Mouse (Mus musculus) gastrocnemius, adult 2 months (tissue): ENCODE measurements around the gene Mall. TPM values are rescaled to one million over a fixed set of nuclear protein-coding genes. Genes with fewer than 3 reads are reported as not detected.

ENCODE experiments used
- DNase-seq: peaks from one replicate; pipeline ENCODE4 v3.0.0; 2022
- H3K27ac ChIP-seq: fragments of 200-600 bp; 2 replicates; pipeline ENCODE4 v1.8.1; 2022; ENCODE audit warnings: mild to moderate bottlenecking
- H3K4me3 ChIP-seq: fragments of 200-600 bp; 2 replicates; pipeline ENCODE4 v1.8.1; 2022; ENCODE audit warnings: mild to moderate bottlenecking, moderate library complexity
- CTCF ChIP-seq: fragments of 200-600 bp; IDR thresholded peaks from 2 replicates; pipeline ENCODE4 v1.8.1; 2022; ENCODE audit warnings: antibody characterized with exemption, mild to moderate bottlenecking, moderate library complexity
- intact Hi-C: fragments of 180-260 bp; cut with DNase I; formaldehyde crosslinking; loops from one replicate; pipeline ENCODE4 v1.15.1; 2025
- long read RNA-seq, 2 experiments: library from polyadenylated mRNA; stranded (forward); transcript quantifications; one replicate each; pipeline ENCODE4 v2.0.0; 2021
- total RNA-seq, 2 experiments: library from RNA; stranded (reverse); gene quantifications; 2 replicates each; pipeline ENCODE4 v1.2.3; 2021

Mall gene
- total RNA-seq, result 1 to 10 TPM; 1.6 to 3.8 TPM
- long read RNA-seq, experiment 1, transcript Mall-201 (4 exons, 2,006 nt), result major isoform, 5 of 6 reads
- long read RNA-seq, experiment 1, partial matches to known transcripts, result 0 of 6 reads
- long read RNA-seq, experiment 1, other reads (novel, unspliced or antisense), result 1 of 6 reads
- long read RNA-seq, experiment 2, partial matches to known transcripts, result 0 of 1 reads
- long read RNA-seq, experiment 2, other reads (novel, unspliced or antisense), result 0 of 1 reads

DNA sequence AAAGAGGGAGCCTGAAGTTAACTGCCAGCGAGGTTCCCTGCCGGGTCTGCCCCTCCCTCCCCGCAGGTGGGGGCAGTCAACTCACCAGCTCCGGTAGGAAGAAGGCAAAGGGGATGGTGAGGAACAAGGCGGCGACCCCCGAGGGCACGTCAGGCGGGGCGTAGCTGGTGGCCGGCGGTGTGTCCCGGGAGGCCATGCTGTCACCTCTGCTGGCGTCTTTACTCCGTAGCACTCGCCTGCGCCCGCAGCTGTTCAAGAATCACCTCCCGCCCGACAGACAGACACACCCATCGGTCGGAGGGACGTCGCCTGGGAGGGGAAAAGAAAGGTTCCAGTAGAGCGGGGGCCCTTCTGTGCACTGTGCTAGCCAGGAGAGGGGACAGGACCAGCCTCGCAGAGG lies at the start of gene Mall:
Gene Mall, minus strand, starts transcription at position 262 of the 400 bp plus-strand sequence.
- TF ChIP-seq CTCF, result no peak
- Histone ChIP-seq H3K27ac (peak within 1 kb of the TSS; percentile 80), H3K4me3 (peak within 1 kb of the TSS; percentile 72)
- peak; percentile 26 for DNase-seq
- intact Hi-C loops, result no loop called here

DNA sequence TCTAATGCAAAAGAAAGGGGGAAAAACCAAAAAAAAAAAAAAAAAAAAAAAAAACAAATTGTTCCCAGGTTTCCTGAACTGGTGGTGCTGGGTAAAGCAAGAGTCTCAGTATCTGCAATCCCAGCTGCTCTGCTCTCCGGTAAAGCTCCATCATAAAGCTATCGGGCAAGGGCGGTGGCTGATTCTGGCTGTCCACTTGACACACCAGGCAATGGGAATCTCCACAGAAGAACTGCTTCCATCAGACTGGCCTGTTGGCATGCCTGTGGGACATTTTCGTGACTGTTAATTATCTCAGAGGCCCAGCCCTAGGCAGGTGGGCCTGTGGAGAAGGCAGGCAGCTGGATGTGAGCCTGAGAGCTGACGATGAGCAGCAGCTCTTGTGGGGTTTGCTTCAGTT lies 48.7 kb upstream of the Mall start:
- no peak for TF ChIP-seq CTCF
- intact Hi-C loops, result no loop called here

DNA sequence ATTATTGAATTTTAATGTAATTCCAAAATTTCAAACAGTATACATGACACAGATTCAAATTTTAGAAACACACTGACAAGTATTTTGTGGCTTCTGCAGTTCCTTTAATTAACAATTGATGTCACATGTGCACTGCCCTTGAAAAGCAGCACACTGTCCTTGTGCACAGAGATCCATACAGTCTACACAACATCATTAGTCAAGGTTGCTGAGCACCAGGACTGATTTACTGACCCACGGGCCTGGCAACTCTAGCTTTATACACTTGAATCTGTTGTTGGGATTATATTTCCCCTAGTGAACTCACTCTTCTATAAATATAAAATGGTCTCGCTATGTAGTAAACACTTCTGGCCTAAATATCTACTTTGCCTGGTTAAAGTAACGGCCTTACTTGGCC lies 45.3 kb upstream of the Mall start:
- H3K27ac ChIP-seq, result peak overlapping the region; percentile 85
- TF ChIP-seq CTCF, result no peak
- peak; percentile 42 for DNase-seq
- intact Hi-C loops, result no loop called here
- H3K4me3 ChIP-seq, result no peak overlapping the region

More for the DNA sequence above, 48.7 kb upstream of the Mall start:
- Histone ChIP-seq H3K4me3 (no peak overlapping the region), H3K27ac (no peak overlapping the region)
- no peak for DNase-seq

DNA sequence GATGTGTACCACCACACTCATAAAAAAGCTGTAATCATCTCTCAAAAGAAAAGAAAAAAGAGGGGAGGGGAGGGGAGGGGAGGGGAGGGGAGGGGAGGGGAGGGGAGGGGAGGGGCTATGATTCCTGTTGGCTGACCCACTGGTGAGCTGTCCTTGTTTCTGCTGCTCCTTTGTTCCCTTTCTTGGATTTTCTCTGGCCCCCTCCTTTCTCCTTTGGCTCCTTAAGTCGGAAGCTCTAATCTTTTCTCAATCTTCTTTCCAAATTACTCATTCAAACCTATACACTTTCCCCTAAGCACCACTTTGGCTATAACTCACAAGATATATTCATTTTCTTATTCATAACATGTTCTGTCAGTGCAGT lies 44.8 kb upstream of the Mall start:
- Histone ChIP-seq H3K27ac (peak overlapping the region; percentile 85), H3K4me3 (no peak overlapping the region)
- DNase-seq, result no peak
- intact Hi-C loops, result no loop called here
- no peak for TF ChIP-seq CTCF

DNA sequence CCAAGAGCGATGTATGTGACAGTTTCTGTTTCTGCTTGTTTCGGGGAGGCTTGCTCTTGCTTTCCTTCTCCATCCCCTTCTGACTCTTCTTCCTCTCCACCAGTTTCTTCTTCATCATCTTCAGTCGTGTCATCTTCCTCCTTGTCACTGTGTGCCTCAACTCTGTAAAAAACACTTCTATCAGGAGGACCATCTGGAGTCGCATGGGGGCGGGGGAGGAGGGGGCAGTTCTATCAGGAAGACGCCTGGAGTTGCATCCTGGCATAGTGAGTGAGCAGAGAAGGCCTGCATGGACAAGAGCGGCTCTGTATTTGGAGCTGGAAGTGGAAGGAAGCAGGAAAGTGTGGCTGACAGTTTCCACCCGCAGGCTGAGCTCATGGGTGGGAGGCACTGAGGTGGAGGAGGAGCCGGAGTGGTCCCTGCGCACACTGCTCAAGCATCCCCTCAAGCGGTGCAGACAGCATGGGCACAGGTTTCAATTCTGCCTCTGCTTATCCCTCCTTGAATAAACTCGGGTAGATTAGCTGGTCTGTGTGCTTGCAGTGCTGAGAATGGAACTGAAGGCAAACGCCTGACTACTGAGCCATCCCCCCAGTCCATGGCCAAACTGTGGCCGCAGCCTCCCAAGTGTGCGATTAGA lies 44.3 kb upstream of the Mall start:
- peak overlapping the region; percentile 85 for H3K27ac ChIP-seq
- DNase-seq, result no peak
- no peak for TF ChIP-seq CTCF
- no peak overlapping the region for H3K4me3 ChIP-seq
- intact Hi-C loops, result no loop called here

DNA sequence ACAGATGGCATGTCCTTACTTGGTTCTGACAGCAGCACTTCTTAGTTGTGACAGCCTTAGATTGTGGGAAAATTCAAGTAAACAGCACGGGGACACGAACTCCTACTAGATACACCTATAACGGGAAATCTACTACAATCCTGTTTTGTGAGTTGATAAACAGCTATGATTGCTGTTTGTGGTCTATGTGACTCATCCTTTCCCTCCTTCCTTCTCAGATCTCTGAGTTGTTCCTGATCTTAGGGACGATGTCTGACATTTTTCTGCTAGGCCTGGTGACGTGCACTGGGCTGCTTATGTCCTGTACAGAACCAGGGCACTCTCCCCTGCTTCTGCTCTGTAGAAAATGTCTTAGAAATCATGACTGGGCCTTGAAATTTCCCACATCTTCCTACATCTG lies 31.9 kb upstream of the Mall start:
- Histone ChIP-seq H3K4me3 (no peak overlapping the region), H3K27ac (no peak overlapping the region)
- no peak for DNase-seq
- intact Hi-C loops, result no loop called here
- TF ChIP-seq CTCF, result no peak

DNA sequence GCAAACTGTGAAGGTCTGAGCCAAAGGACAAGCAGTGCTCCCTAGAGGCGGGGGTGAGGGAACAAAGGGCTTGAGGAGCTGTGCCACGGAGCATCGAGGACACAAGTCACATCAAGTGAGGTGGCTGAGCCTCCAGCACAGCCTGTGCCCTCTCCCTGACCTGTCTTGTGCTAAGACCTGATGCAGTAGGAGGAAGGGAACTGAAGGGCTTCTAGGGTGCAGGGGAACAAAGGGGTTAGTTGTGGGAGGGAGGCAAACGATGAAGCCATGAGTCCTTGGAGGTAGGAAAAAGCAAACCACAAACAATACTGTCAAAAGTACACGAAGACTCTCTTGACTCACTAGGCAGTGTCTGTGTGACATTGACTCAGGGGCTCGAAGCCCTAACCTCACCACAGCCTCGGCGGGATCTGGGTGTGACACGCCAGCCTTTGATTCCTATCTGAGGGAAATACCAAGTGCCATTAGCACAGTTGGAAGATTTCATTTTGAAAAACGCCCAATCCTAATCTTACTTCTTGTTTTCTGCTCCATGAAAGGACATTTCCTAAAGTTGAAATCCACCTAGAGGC lies 30.8 kb upstream of the Mall start:
- Histone ChIP-seq H3K27ac (no peak overlapping the region), H3K4me3 (no peak overlapping the region)
- no peak for TF ChIP-seq CTCF
- intact Hi-C loops, result no loop called here
- no peak for DNase-seq

DNA sequence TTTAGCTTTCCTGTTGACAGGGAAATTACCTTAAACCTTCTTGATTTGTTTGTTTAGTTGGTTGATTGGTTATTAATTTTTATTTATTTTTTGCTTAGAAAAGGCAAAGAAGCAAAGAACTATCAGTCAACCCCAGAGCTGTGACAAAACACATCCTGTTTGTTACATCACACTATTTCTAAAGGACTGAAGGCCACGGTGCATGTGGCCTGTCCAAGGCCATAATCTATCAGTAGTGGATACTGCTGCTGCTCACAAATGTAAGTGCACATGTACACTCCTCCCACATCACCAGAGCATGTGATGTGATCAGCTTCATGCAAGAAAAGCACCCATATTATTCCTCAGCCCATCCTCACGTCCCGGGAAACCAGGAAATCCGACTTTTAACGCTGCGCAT lies 30.3 kb upstream of the Mall start:
- Histone ChIP-seq H3K27ac (no peak overlapping the region), H3K4me3 (no peak overlapping the region)
- DNase-seq, result no peak
- intact Hi-C loops, result no loop called here
- TF ChIP-seq CTCF, result no peak

DNA sequence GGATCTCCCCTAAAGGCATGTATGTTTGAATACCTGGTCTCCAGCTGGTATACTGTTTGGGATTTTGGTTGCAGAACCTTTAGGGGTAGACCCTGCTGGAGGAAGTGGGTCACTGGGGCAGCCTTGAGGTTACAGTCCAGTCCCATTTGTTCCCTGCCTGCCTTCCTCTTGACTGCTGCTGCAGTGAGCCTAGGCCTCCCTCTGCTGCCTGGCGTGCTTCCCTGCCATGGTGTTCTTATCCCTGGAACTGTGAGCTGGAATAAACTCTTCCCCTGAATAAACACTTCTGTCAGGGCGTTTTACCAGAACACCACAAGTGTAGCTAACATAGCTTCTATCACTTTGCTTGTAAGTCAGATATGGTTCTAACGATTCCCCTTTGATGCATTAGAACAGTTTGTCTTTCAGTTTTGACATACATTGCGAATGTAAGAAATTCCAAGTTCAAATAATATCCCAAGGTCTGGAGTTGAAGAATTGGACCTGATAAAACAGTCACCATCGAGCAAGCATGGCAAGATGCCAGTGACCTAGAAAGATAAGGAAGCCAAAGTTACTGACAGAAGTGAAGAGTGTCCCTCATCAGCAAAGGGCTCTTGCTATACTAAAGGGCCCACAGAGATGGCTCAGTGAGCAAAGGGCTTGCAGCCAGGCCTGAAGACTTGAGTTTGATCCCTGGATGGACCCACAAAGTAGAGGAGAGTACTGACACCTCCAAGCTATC lies 29.6 kb upstream of the Mall start:
- Histone ChIP-seq H3K27ac (peak overlapping the region; percentile 31), H3K4me3 (no peak overlapping the region)
- intact Hi-C loops, result no loop called here
- no peak for TF ChIP-seq CTCF
- DNase-seq, result no peak

DNA sequence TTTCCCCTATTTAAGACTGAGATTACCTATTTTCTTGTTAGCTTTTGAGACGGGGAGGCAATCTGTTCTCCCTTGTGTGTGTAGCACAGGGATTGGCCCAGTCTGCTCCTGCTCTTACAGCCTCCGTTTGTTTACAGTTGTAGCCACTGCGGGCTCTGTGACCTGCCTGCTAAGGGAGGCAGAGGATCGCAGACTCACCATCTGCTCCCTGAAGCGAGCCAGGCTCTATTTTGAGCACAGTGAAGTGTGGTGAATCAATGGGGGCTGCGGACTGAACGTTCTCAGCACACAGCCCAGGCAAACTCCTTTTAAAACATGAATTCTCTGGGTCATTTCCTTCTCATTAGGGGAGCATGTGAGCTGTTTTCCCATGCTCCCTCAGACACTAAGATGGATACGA lies 27.4 kb upstream of the Mall start:
- peak overlapping the region; percentile 89 for H3K27ac ChIP-seq

DNA sequence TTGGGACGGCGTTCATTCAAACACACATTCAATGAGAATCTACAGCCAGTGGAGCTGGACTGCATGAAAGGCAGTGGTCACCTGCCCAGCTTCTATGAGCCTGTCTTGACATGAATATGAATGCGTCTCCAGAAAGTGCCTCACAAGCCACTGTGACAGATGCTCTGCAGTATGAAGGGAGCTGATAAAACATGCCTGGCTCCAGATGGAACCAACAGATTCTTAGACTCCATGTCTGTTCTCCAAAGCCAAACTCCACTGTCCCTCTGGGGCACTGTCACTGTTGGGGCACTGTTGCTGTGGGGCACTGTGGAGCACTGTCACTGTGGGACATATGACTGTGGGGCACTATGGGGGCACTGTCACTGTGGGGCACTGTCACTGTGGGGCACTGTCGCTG lies 24.4 kb upstream of the Mall start:
- no peak for TF ChIP-seq CTCF
- no peak for DNase-seq
- intact Hi-C loops, result no loop called here
- no peak overlapping the region for H3K4me3 ChIP-seq
- H3K27ac ChIP-seq, result no peak overlapping the region

More for the DNA sequence above, 27.4 kb upstream of the Mall start:
- TF ChIP-seq CTCF, result no peak
- peak overlapping the region; percentile 51 for H3K4me3 ChIP-seq
- peak; percentile 77 for DNase-seq
- intact Hi-C loops, result no loop called here

DNA sequence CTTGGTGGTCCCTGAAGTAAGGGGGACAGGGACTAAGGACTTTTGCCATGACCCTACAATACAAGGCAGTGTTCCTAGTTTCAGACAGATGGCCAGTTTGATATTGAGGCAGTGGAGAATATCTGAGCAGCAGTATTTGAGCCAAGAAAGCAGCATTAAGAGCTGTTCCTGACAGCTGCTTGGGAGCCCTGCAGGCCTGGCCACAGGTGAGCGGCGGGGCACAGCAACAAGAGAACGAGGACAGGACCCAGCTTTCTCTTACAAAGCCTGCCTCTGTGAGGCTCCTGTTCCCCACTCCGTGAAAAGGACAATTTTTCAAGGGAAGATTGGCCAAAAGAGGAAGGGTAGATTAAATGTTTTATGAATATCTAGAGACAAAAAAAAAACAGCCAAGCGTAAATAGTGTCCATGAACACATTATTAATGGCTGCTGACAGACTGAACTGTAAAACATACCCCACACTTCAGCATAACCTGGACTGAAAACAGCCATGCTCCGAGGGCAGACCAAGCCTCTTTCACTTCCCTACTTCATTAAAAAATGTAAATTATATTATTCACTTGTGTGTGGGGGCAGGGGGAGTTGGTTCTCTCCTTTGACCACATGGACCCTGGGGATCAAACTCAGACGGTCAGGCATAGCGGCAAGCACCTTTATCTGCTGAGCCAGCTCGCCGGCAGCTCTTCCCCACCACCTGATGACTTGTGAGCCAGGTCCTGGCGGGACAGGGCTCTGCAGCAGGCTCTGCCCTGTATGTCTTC lies 22.3 kb upstream of the Mall start:
- intact Hi-C loops, result no loop called here

More for the DNA sequence above, 22.3 kb upstream of the Mall start:
- no peak for TF ChIP-seq CTCF
- Histone ChIP-seq H3K27ac (no peak overlapping the region), H3K4me3 (no peak overlapping the region)
- no peak for DNase-seq
